Mouse (Mus musculus) testis, adult 2 months (tissue): Measurements from ENCODE around the gene Col1a2.

ENCODE experiments used
- CTCF ChIP-seq: fragments of 200-500 bp; IDR thresholded peaks from 2 replicates; pipeline ENCODE4 v1.5.1; 2012; ENCODE audit warnings: low read depth, mild to moderate bottlenecking, inconsistent platforms, low read length, moderate library complexity; ENCODE audit not compliant: control insufficient read depth, insufficient read depth, insufficient replicate concordance
- POLR2A ChIP-seq: fragments of 200-500 bp; IDR thresholded peaks from 2 replicates; pipeline ENCODE4 v1.6.1; 2012; ENCODE audit warnings: low read depth, mild to moderate bottlenecking, inconsistent platforms, low read length, moderate library complexity; ENCODE audit not compliant: control insufficient read depth

DNA sequence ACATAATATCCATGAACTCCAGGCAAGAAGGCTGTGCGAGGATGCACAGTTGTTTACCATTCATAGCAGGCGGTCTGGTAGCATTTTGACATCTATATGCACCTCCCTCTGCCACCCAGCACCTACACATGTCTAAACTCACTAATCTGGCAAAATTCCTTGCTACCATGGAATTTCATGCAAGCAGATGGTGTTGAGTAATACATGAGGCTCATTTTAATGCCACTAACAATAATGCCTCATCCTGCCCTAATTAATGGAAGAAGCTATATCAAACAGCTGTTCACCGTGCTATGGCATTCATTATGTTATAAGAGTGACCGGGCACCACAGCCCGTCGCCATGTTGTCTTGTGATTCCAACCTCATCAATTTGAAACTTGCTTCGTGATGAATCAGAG is 23.8 kb downstream of the Col1a2 start:
- TF ChIP-seq POLR2A (no peak), CTCF (no peak)
